Mouse (Mus musculus): ENCODE data around the gene Igf2. TPM values are rescaled to one million over a fixed set of nuclear protein-coding genes. Genes with fewer than 3 reads are reported as not detected.

Igf2 gene
- polyA plus RNA-seq, 1 experiment from 2014 or later: 122 TPM

DNA sequence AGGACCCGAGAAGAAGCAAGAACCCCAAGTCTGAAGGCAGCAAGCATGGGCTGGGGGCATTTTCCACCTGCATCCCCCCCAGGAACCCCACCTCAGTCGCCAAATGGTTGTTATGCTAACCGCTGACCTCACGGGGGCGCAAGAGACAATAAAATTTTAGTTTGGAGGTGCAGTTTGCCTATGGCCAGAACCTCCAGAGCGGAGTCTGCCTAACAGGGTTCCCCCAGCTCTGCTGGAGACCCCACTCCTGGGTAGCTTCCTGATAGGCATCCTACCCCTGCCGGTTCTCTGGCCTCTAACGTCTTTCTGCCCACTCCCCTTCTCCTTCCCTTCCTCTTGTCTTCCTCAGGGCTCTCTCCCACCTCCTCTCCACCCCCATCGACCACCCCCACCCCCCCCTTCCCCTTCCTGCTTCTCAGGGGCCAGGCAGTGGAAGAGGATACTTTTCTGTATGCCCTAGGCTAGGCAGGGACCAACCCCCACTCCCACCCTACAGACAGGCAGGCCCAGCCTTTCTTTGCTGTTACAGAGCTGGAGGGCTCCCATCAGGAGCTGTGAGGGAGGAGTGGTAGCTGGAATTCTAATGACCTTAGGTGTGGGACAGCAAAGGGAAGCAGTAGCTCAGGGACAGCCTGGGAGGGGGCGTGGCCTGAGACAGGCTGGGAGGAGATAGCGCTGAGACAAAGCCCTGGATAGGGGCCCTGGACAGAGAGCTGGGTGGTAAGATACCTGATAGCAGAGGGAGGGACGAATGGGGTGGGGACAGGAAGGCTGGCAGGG is 55.8 kb downstream of the Igf2 start:
- ATAC-seq (ENCODE audit: low FRiP score): peak; percentile 94
- Histone ChIP-seq H3K9ac (peak overlapping the region; percentile 44; the same call in 1 of the 2 replicates), H3K27me3 (no peaks in the 10 kb centered on the region), H3K36me3 (replicated peaks) (no peaks in the 10 kb centered on the region), H3K4me2 (peak overlapping the region; percentile 47), H3K9me3 (no peaks in the 10 kb centered on the region), H3K4me1 (peaks cover 18% of the 10 kb centered on the region), H3K4me3 (replicated peaks) (no peak overlapping the region; the same call in 1 of the 2 replicates), H3K27ac (peak overlapping the region; percentile 85)
- 3% methylated on average over 12 of the region's 12 CpGs for WGBS

DNA sequence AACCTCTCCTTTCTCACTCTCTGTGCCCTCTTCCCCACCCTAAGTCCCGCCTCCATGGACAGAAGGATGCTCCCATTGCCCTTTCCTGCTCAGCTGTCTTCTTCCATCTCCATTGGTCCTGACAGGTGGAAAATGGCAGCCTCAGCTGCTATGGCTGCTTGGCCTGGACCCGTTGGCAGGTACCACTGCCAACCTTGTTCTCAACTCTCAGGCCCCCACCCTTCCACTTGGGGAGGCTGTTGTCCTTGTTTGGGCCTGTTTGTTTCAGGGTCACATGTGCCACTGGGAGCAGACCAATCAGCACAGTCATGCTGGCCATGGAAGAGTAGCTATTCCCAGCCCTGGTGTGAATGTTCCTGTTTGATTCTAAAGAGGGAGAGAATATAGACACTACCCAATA is 65.7 kb downstream of the Igf2 start:
- no peak overlapping the region for H3K4me2 ChIP-seq
- no peak overlapping the region for H3K4me3 ChIP-seq (replicated peaks)
- H3K4me1 ChIP-seq: no peaks in the 10 kb centered on the region
- no peak for ATAC-seq (ENCODE audit: low FRiP score)
- no peaks in the 10 kb centered on the region for H3K36me3 ChIP-seq (replicated peaks)
- no peak overlapping the region for H3K9ac ChIP-seq
- 0 out of 2 replicates have a peak, but pooled peaks cover 3% of the 10 kb centered on the region for H3K27me3 ChIP-seq
- H3K9me3 ChIP-seq: no peaks in the 10 kb centered on the region
- 94% methylated on average over 2 of the region's 2 CpGs for WGBS
- no peak overlapping the region for H3K27ac ChIP-seq

MicroRNAs within 50 kb of the gene (microRNA counts, 519-probe panel; counts per million panel counts)
- microRNA mmu-miR-483: not detected

Small RNA genes within 50 kb of the gene (microRNA-seq; reads per million reads assigned to microRNA genes)
- 389 reads per million, percentile 66 among the genes with 10 or more reads in this experiment for gene Mir483

Other genes with a start within 250 kb of the Igf2 start
- not detected in 2 replicates for gene Syt8, start 232.0 kb downstream of the Igf2 start, polyA plus RNA-seq (2016; fragmentation: Nextera tagmentation; extraction: Ambion mirVana)
- 1.3 TPM in 1 of 2 replicates, not detected in the other for gene Tnni2, start 225.0 kb downstream of the Igf2 start, polyA plus RNA-seq (2016; fragmentation: Nextera tagmentation; extraction: Ambion mirVana)
- 5.4 and 6.3 TPM in 2 replicates for gene Lsp1, start 206.0 kb downstream of the Igf2 start, polyA plus RNA-seq (2016; fragmentation: Nextera tagmentation; extraction: Ambion mirVana)
- gene Tnnt3, start 168.0 kb downstream of the Igf2 start, polyA plus RNA-seq (2016; fragmentation: Nextera tagmentation; extraction: Ambion mirVana): 0.78 TPM in 1 of 2 replicates, not detected in the other
- 10.8 and 15.9 TPM in 2 replicates for gene Mrpl23, start 134.1 kb downstream of the Igf2 start, polyA plus RNA-seq (2016; fragmentation: Nextera tagmentation; extraction: Ambion mirVana)
- gene Gm49394, start 3.1 kb upstream of the Igf2 start, polyA plus RNA-seq (2016; fragmentation: Nextera tagmentation; extraction: Ambion mirVana): not detected in 2 replicates
- not detected in 2 replicates for gene Ins2, start 76.6 kb upstream of the Igf2 start, polyA plus RNA-seq (2016; fragmentation: Nextera tagmentation; extraction: Ambion mirVana)

All from forebrain, embryonic 12.5 days (tissue).